Mouse (Mus musculus) E14TG2a.4 (cell line): ENCODE measurements around the gene Krt35.

Experiments
- CTCF ChIP-seq: conservative IDR thresholded peaks from 2 replicates; pipeline ENCODE4 v1.5.1; 2014; ENCODE audit warnings: low read length
- NANOG ChIP-seq: IDR thresholded peaks from 2 replicates; pipeline ENCODE4 v1.6.1; 2014; ENCODE audit warnings: borderline replicate concordance, low read length, mixed read lengths
- POU5F1 ChIP-seq: IDR thresholded peaks from 2 replicates; pipeline ENCODE4 v1.6.1; 2014; ENCODE audit warnings: low read length, borderline replicate concordance

DNA sequence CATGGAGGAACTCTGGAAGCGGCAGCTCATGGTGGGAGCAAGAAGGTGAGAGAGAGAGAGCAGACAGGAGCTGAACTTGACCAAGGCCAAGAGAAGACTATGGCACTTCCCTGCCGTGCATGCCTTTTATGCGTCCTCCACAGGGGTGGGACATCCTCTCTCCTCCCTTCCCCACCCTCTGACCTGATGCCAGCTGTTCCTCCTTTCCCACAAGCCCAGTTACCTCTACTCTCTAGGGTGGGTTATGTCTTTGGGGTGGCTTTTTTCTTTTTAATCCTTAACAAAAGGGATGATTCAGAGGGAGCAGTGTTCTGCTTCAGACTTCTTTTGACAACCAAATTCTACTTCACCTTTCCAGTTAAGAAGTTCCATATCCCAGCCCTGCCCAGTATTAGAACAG, 25.4 kb upstream of the Krt35 start, which contains the start of gene Krt13:
- TF ChIP-seq CTCF (no peak), POU5F1 (no peak), NANOG (no peak)
